Mouse (Mus musculus) heart, adult 2 months (tissue): ENCODE results near the gene Tspan14.

Source experiments
- CTCF ChIP-seq: fragments of 200-600 bp; IDR thresholded peaks from 2 replicates; pipeline ENCODE4 v1.8.1; 2022; ENCODE audit warnings: antibody characterized with exemption, mild to moderate bottlenecking, moderate library complexity
- POLR2A ChIP-seq: fragments of 200-500 bp; IDR thresholded peaks from 2 replicates; pipeline ENCODE4 v1.6.1; 2011; ENCODE audit warnings: mild to moderate bottlenecking, low read depth, low read length, control low read depth; ENCODE audit not compliant: insufficient read depth

GRCm38 (mm10) chr14:40931115-40931829, 35.3 kb downstream of the Tspan14 start:
- TF ChIP-seq CTCF (no peak), POLR2A (no peak)
